ENCODE assay signal across 8 mouse cellular contexts in genomic region chr12:102758936-102759335, GRCm38 (mm10). TPM values are rescaled to one million over a fixed set of nuclear protein-coding genes. Genes with fewer than 3 reads are reported as not detected.
A peak's percentile ranks its signal among the peaks of the same experiment; 100 is the strongest.
DNase-seq lines count a peak whose midpoint lies in the region; ATAC-seq and TF ChIP-seq lines count a peak whose summit lies in the region.

No protein-coding gene starts in this region.

- no peaks in the 10 kb centered on the region for H3K27me3 ChIP-seq in kidney, adult 2 months (replicated peaks; ENCODE audit: control insufficient read depth, insufficient read depth, low read length)
- H3K27me3 ChIP-seq in hindbrain, embryonic 15.5 days: no peaks in the 10 kb centered on the region
- H3K27me3 ChIP-seq in midbrain, embryonic 14.5 days (ENCODE audit: control insufficient read depth, insufficient read depth, low read length): no peaks in the 10 kb centered on the region

- 4% methylated on average over 5 of the region's 5 CpGs for WGBS in kidney, adult 2 months
- 0% methylated on average over 5 of the region's 5 CpGs for WGBS in hindbrain, embryonic 15.5 days
- under 1% methylated on average over 5 of the region's 5 CpGs for WGBS in midbrain, embryonic 14.5 days

- H3K36me3 ChIP-seq in kidney, adult 2 months (ENCODE audit: control insufficient read depth, insufficient read depth, low read length): no peaks in the 10 kb centered on the region; the same call in 1 of the 2 replicates
- peaks cover 11% of the 10 kb centered on the region for H3K36me3 ChIP-seq in hindbrain, embryonic 15.5 days
- peaks cover 13% of the 10 kb centered on the region for H3K36me3 ChIP-seq in midbrain, embryonic 14.5 days (ENCODE audit: control insufficient read depth, insufficient read depth, low read length)

- no peaks in the 10 kb centered on the region for H3K9me3 ChIP-seq in hindbrain, embryonic 15.5 days
- H3K9me3 ChIP-seq in midbrain, embryonic 14.5 days (ENCODE audit: control insufficient read depth, low read length): no peaks in the 10 kb centered on the region

- no peak for ATAC-seq in hindbrain, embryonic 15.5 days (ENCODE audit: low FRiP score, low read depth)
- no peak for ATAC-seq in midbrain, embryonic 14.5 days (ENCODE audit: low FRiP score, low TSS enrichment)

- H3K4me1 ChIP-seq in kidney, adult 2 months (ENCODE audit: control insufficient read depth, insufficient read depth, low read length): peaks cover 5% of the 10 kb centered on the region
- peaks cover 30% of the 10 kb centered on the region for H3K4me1 ChIP-seq in hindbrain, embryonic 15.5 days (replicated peaks)
- peaks cover 19% of the 10 kb centered on the region for H3K4me1 ChIP-seq in midbrain, embryonic 14.5 days (ENCODE audit: control insufficient read depth, insufficient read depth, low read length)

- peak overlapping the region; percentile 96 for H3K4me3 ChIP-seq in kidney, adult 2 months (ENCODE audit: insufficient read depth, low read depth, low read length)
- H3K4me3 ChIP-seq in hindbrain, embryonic 15.5 days: peak overlapping the region; percentile 89
- peak overlapping the region; percentile 72 for H3K4me3 ChIP-seq in midbrain, embryonic 14.5 days (replicated peaks; ENCODE audit: low read depth, low read length)

- TF ChIP-seq POLR2A in kidney, adult 2 months (IDR thresholded peaks at IDR 0.05; ENCODE audit: low read depth, low read length): no peak
- no peak for TF ChIP-seq POLR2A in brain, embryonic 14.5 days (IDR thresholded peaks at IDR 0.05; ENCODE audit: borderline replicate concordance, extremely low read depth, insufficient read depth, insufficient read length, poor library complexity, severe bottlenecking)

- DNase-seq in kidney, adult 2 months: peak; percentile 12
- DNase-seq in kidney, adult 9 months: no peak
- peak; percentile 18 for DNase-seq in brain, embryonic 14.5 days (ENCODE audit: low read depth)
- DNase-seq in midbrain, embryonic 14.5 days: no peak
- no peak for DNase-seq in right cerebral cortex, postnatal 14 days
- DNase-seq in frontal cortex, postnatal 14 days (ENCODE audit: low spot score in 2 of 2): no peak
- DNase-seq in adrenal gland, adult 18-20 months (ENCODE audit: low spot score in 2 of 2): no peak

- peak overlapping the region; percentile 87 for H3K9ac ChIP-seq in hindbrain, embryonic 15.5 days
- peak overlapping the region; percentile 74; the same call in 1 of the 2 replicates for H3K9ac ChIP-seq in midbrain, embryonic 14.5 days (replicated peaks; ENCODE audit: low read length)

- TF ChIP-seq CTCF in kidney, adult 2 months (conservative IDR thresholded peaks at IDR 0.05; ENCODE audit: insufficient read depth, insufficient read length, low read depth, low read length): no peak
- TF ChIP-seq CTCF in brain, embryonic 14.5 days (IDR thresholded peaks at IDR 0.05; ENCODE audit: borderline replicate concordance, extremely low read depth, insufficient read depth, insufficient read length): no peak

- H3K27ac ChIP-seq in kidney, adult 2 months (ENCODE audit: insufficient read depth, low read depth, low read length): no peak overlapping the region
- H3K27ac ChIP-seq in hindbrain, embryonic 15.5 days (replicated peaks): no peak overlapping the region
- no peak overlapping the region for H3K27ac ChIP-seq in midbrain, embryonic 14.5 days (replicated peaks; ENCODE audit: low read depth, low read length)

- H3K4me2 ChIP-seq in hindbrain, embryonic 15.5 days: peak overlapping the region; percentile 83
- H3K4me2 ChIP-seq in midbrain, embryonic 14.5 days (ENCODE audit: low read length): peak overlapping the region; percentile 94

RNA-seq across cellular contexts. Expression of gene Gm20604, which starts 0.5 kb away (rescaled TPM):
- 2.5 and 3.5 TPM in 2 replicates for polyA plus RNA-seq in kidney, adult 2 months (2012; rRNA removed)
- polyA plus RNA-seq in brain, embryonic 14.5 days (2012; rRNA removed): 30.8 and 31.6 TPM in 2 replicates
- 44.5 and 46.7 TPM in 2 replicates for polyA plus RNA-seq in hindbrain, embryonic 15.5 days (2015; fragmentation: Nextera tagmentation; extraction: Ambion mirVana)
- 46.7 and 47.3 TPM in 2 replicates for polyA plus RNA-seq in midbrain, embryonic 14.5 days (2014; fragmentation: Nextera tagmentation; extraction: Ambion mirVana)
- total RNA-seq in adrenal gland, adult 18-20 months (2021): 1 to 10 TPM; 6.2 to 6.3 TPM

RNA-seq across cellular contexts. Expression of gene Ubr7, which starts 1.2 kb away (rescaled TPM):
- 12.2 and 14.8 TPM in 2 replicates for polyA plus RNA-seq in kidney, adult 2 months (2012; rRNA removed)
- 40.7 and 40.8 TPM in 2 replicates for polyA plus RNA-seq in brain, embryonic 14.5 days (2012; rRNA removed)
- 35.8 and 36.3 TPM in 2 replicates for polyA plus RNA-seq in hindbrain, embryonic 15.5 days (2015; fragmentation: Nextera tagmentation; extraction: Ambion mirVana)
- polyA plus RNA-seq in midbrain, embryonic 14.5 days (2014; fragmentation: Nextera tagmentation; extraction: Ambion mirVana): 32.6 and 47.1 TPM in 2 replicates
- total RNA-seq in adrenal gland, adult 18-20 months (2021): 10 to 100 TPM; 32.6 to 33.2 TPM

RNA-seq across cellular contexts. Expression of gene Gon7, which starts 1.3 kb away (rescaled TPM):
- polyA plus RNA-seq in kidney, adult 2 months (2012; rRNA removed): 9.3 and 10.4 TPM in 2 replicates
- 21.9 and 24.1 TPM in 2 replicates for polyA plus RNA-seq in brain, embryonic 14.5 days (2012; rRNA removed)
- 42.8 and 45.0 TPM in 2 replicates for polyA plus RNA-seq in hindbrain, embryonic 15.5 days (2015; fragmentation: Nextera tagmentation; extraction: Ambion mirVana)
- polyA plus RNA-seq in midbrain, embryonic 14.5 days (2014; fragmentation: Nextera tagmentation; extraction: Ambion mirVana): 44.9 and 51.8 TPM in 2 replicates
- total RNA-seq in adrenal gland, adult 18-20 months (2021): 10 to 100 TPM; 15.8 to 20.9 TPM

RNA-seq across cellular contexts. Expression of gene Gm28051, which starts 1.4 kb away (rescaled TPM):
- polyA plus RNA-seq in kidney, adult 2 months (2012; rRNA removed): not detected in 2 replicates
- polyA plus RNA-seq in brain, embryonic 14.5 days (2012; rRNA removed): not detected in 2 replicates
- not detected in 2 replicates for polyA plus RNA-seq in hindbrain, embryonic 15.5 days (2015; fragmentation: Nextera tagmentation; extraction: Ambion mirVana)
- polyA plus RNA-seq in midbrain, embryonic 14.5 days (2014; fragmentation: Nextera tagmentation; extraction: Ambion mirVana): not detected in 2 replicates
- not detected for total RNA-seq in adrenal gland, adult 18-20 months (2021)

RNA-seq across cellular contexts. Expression of gene Tmem251, which starts 15.4 kb away (rescaled TPM):
- polyA plus RNA-seq in kidney, adult 2 months (2012; rRNA removed): 2.2 and 2.9 TPM in 2 replicates
- 4.9 and 5.0 TPM in 2 replicates for polyA plus RNA-seq in brain, embryonic 14.5 days (2012; rRNA removed)
- 10.4 and 11.3 TPM in 2 replicates for polyA plus RNA-seq in hindbrain, embryonic 15.5 days (2015; fragmentation: Nextera tagmentation; extraction: Ambion mirVana)
- polyA plus RNA-seq in midbrain, embryonic 14.5 days (2014; fragmentation: Nextera tagmentation; extraction: Ambion mirVana): 13.0 and 13.2 TPM in 2 replicates
- 10 to 100 TPM in 1 of 2 experiments, 1 to 10 TPM in 1; 8.0 to 10.5 TPM for total RNA-seq in adrenal gland, adult 18-20 months (2021)

Comparison
In these comparisons a context has a peak if more than half of its experiments do, and no peak if none do; other contexts are left out.
1. DNase-seq: peak in kidney, adult 2 months (single experiment) and brain, embryonic 14.5 days (single experiment); none in kidney, adult 9 months (single experiment), midbrain, embryonic 14.5 days (single experiment), right cerebral cortex, postnatal 14 days (single experiment), frontal cortex, postnatal 14 days (0 of 2) and adrenal gland, adult 18-20 months (0 of 2).
2. Peak in every context shown above with its lines, with median percentiles within 50 percentile points of each other: H3K4me3 ChIP-seq.